Mouse (Mus musculus): ENCODE results near the gene Cgrrf1. TPM values are rescaled to one million over a fixed set of nuclear protein-coding genes. Genes with fewer than 3 reads are reported as not detected.
A peak's percentile ranks its signal among the peaks of the same experiment; 100 is the strongest.

The Cgrrf1 gene
- 22.2 and 24.4 TPM in 2 replicates for polyA plus RNA-seq (2015; fragmentation: Nextera tagmentation; extraction: Ambion mirVana)

- Histone ChIP-seq H3K9me3 (no peaks in the 10 kb centered on the region), H3K4me2 (peak within 1 kb of the TSS; percentile 92), H3K4me3 (peak within 1 kb of the TSS; percentile 69), H3K27ac (replicated peaks) (no peak within 1 kb of the TSS), H3K4me1 (replicated peaks) (peaks cover 20% of the 10 kb centered on the region), H3K9ac (peak within 1 kb of the TSS; percentile 78), H3K27me3 (no peaks in the 10 kb centered on the region; the same call in 1 of the 2 replicates), H3K36me3 (no peaks in the 10 kb centered on the region)
- under 1% methylated on average over 32 of the region's 32 CpGs for WGBS
- ATAC-seq (ENCODE audit: low read depth) = peak; percentile 99
Measured at GRCm38 (mm10) chr14:46831837-46832333, at the start of gene Cgrrf1. Gene Cgrrf1 (plus strand): TSS chr14:46832125.

GRCm38 (mm10) chr14:46782187-46782828 is 49.6 kb upstream of the Cgrrf1 start:
- peaks cover 58% of the 10 kb centered on the region for H3K36me3 ChIP-seq
- WGBS = 86% methylated on average over 8 of the region's 8 CpGs
- no peak for ATAC-seq (ENCODE audit: low read depth)

GRCm38 (mm10) chr14:46783327-46783926 is 48.5 kb upstream of the Cgrrf1 start:
- Histone ChIP-seq H3K9ac (no peak overlapping the region), H3K4me1 (replicated peaks) (peaks cover 27% of the 10 kb centered on the region), H3K27ac (replicated peaks) (no peak overlapping the region), H3K36me3 (peaks cover 47% of the 10 kb centered on the region), H3K9me3 (0 out of 2 replicates have a peak, but pooled peaks cover 3% of the 10 kb centered on the region), H3K4me2 (no peak overlapping the region), H3K4me3 (no peak overlapping the region), H3K27me3 (no peaks in the 10 kb centered on the region)
- WGBS = 95% methylated on average over 10 of the region's 10 CpGs
- ATAC-seq (ENCODE audit: low read depth) = no peak

More at GRCm38 (mm10) chr14:46782187-46782828, 49.6 kb upstream of the Cgrrf1 start:
- no peak overlapping the region for H3K4me3 ChIP-seq
- no peak overlapping the region for H3K4me2 ChIP-seq
- H3K9me3 ChIP-seq = 0 out of 2 replicates have a peak, but pooled peaks cover 3% of the 10 kb centered on the region
- H3K4me1 ChIP-seq (replicated peaks) = peaks cover 24% of the 10 kb centered on the region
- H3K9ac ChIP-seq = no peak overlapping the region
- no peaks in the 10 kb centered on the region for H3K27me3 ChIP-seq
- H3K27ac ChIP-seq (replicated peaks) = no peak overlapping the region

GRCm38 (mm10) chr14:46785247-46785646 is 46.7 kb upstream of the Cgrrf1 start:
- no peak overlapping the region for H3K4me3 ChIP-seq
- ATAC-seq (ENCODE audit: low read depth) = no peak
- no peak overlapping the region for H3K9ac ChIP-seq
- no peak overlapping the region for H3K27ac ChIP-seq (replicated peaks)
- no peaks in the 10 kb centered on the region for H3K27me3 ChIP-seq
- no peaks in the 10 kb centered on the region for H3K9me3 ChIP-seq
- H3K4me2 ChIP-seq = no peak overlapping the region
- peaks cover 29% of the 10 kb centered on the region for H3K36me3 ChIP-seq
- WGBS = 76% methylated on average over 5 of the region's 5 CpGs
- peaks cover 29% of the 10 kb centered on the region for H3K4me1 ChIP-seq (replicated peaks)

GRCm38 (mm10) chr14:46787454-46787786 is 44.5 kb upstream of the Cgrrf1 start:
- Histone ChIP-seq H3K9me3 (no peaks in the 10 kb centered on the region), H3K9ac (peak overlapping the region; percentile 93), H3K4me2 (peak overlapping the region; percentile 72), H3K27me3 (no peaks in the 10 kb centered on the region), H3K4me3 (peak overlapping the region; percentile 65), H3K36me3 (peaks cover 13% of the 10 kb centered on the region), H3K27ac (replicated peaks) (peak overlapping the region; percentile 96), H3K4me1 (replicated peaks) (peaks cover 29% of the 10 kb centered on the region)
- no peak for ATAC-seq (ENCODE audit: low read depth)
- under 1% methylated on average over 11 of the region's 11 CpGs for WGBS

- Histone ChIP-seq H3K27ac (replicated peaks) (peak within 1 kb of the TSS; percentile 96), H3K9me3 (no peaks in the 10 kb centered on the region), H3K9ac (peak within 1 kb of the TSS; percentile 93), H3K4me3 (peak within 1 kb of the TSS; percentile 65), H3K4me2 (peak within 1 kb of the TSS; percentile 72), H3K4me1 (replicated peaks) (peaks cover 29% of the 10 kb centered on the region), H3K36me3 (peaks cover 8% of the 10 kb centered on the region), H3K27me3 (no peaks in the 10 kb centered on the region)
- under 1% methylated on average over 79 of the region's 86 CpGs for WGBS
- ATAC-seq (ENCODE audit: low read depth) = peak; percentile 97
Measured at GRCm38 (mm10) chr14:46787787-46788504, 44.0 kb upstream of the Cgrrf1 start, which contains the start of gene Cnih1. Gene Cnih1 (minus strand): TSS chr14:46788411.

GRCm38 (mm10) chr14:46788505-46788901 is 43.4 kb upstream of the Cgrrf1 start:
- Histone ChIP-seq H3K9me3 (no peaks in the 10 kb centered on the region), H3K4me3 (peak overlapping the region; percentile 65), H3K9ac (no peak overlapping the region), H3K4me1 (replicated peaks) (peaks cover 29% of the 10 kb centered on the region), H3K36me3 (peaks cover 3% of the 10 kb centered on the region; the same call in 1 of the 2 replicates), H3K4me2 (peak overlapping the region; percentile 72), H3K27me3 (no peaks in the 10 kb centered on the region), H3K27ac (replicated peaks) (peak overlapping the region; percentile 96; the same call in 1 of the 2 replicates)
- WGBS = 37% methylated on average over 8 of the region's 8 CpGs
- ATAC-seq (ENCODE audit: low read depth) = peak; percentile 13; the same call in 1 of the 2 replicates

- Histone ChIP-seq H3K4me3 (no peak overlapping the region), H3K9ac (no peak overlapping the region), H3K9me3 (no peaks in the 10 kb centered on the region), H3K36me3 (no peaks in the 10 kb centered on the region), H3K4me2 (no peak overlapping the region), H3K4me1 (replicated peaks) (peaks cover 19% of the 10 kb centered on the region), H3K27me3 (no peaks in the 10 kb centered on the region), H3K27ac (replicated peaks) (no peak overlapping the region)
- no peak for ATAC-seq (ENCODE audit: low read depth)
- WGBS = 72% methylated on average over 4 of the region's 4 CpGs
Measured at GRCm38 (mm10) chr14:46790303-46790702, 41.6 kb upstream of the Cgrrf1 start.

- H3K27ac ChIP-seq (replicated peaks) = no peak overlapping the region
- ATAC-seq (ENCODE audit: low read depth) = no peak
- H3K36me3 ChIP-seq = no peaks in the 10 kb centered on the region
- no peak overlapping the region for H3K4me2 ChIP-seq
- no peak overlapping the region for H3K4me3 ChIP-seq
- H3K9ac ChIP-seq = no peak overlapping the region
- H3K27me3 ChIP-seq = no peaks in the 10 kb centered on the region
- H3K9me3 ChIP-seq = no peaks in the 10 kb centered on the region
- WGBS = 92% methylated on average over 6 of the region's 6 CpGs
- peaks cover 18% of the 10 kb centered on the region for H3K4me1 ChIP-seq (replicated peaks)
Measured at GRCm38 (mm10) chr14:46790723-46791122, 41.2 kb upstream of the Cgrrf1 start.

GRCm38 (mm10) chr14:46794157-46794556 is 37.8 kb upstream of the Cgrrf1 start:
- H3K4me1 ChIP-seq (replicated peaks) = no peaks in the 10 kb centered on the region
- no peak overlapping the region for H3K9ac ChIP-seq
- no peak overlapping the region for H3K4me2 ChIP-seq
- no peaks in the 10 kb centered on the region for H3K27me3 ChIP-seq
- H3K9me3 ChIP-seq = no peaks in the 10 kb centered on the region
- no peak overlapping the region for H3K27ac ChIP-seq (replicated peaks)
- 0 out of 2 replicates have a peak, but pooled peaks cover 2% of the 10 kb centered on the region for H3K36me3 ChIP-seq
- no peak for ATAC-seq (ENCODE audit: low read depth)
- no peak overlapping the region for H3K4me3 ChIP-seq
- WGBS = 94% methylated on average over 5 of the region's 5 CpGs

GRCm38 (mm10) chr14:46800684-46801345 is 31.1 kb upstream of the Cgrrf1 start:
- Histone ChIP-seq H3K4me3 (no peak overlapping the region), H3K27me3 (no peaks in the 10 kb centered on the region), H3K9me3 (no peaks in the 10 kb centered on the region), H3K9ac (no peak overlapping the region), H3K4me2 (no peak overlapping the region), H3K4me1 (replicated peaks) (no peaks in the 10 kb centered on the region), H3K36me3 (0 out of 2 replicates have a peak, but pooled peaks cover 11% of the 10 kb centered on the region), H3K27ac (replicated peaks) (no peak overlapping the region)
- no peak for ATAC-seq (ENCODE audit: low read depth)
- WGBS = 89% methylated on average over 3 of the region's 3 CpGs
